Mouse (Mus musculus) urinary bladder, postnatal 14 days (tissue): Measurements from ENCODE around the gene St3gal3.

Experiments
- DNase-seq: peaks from one replicate; pipeline ENCODE4 v3.0.0; 2021; ENCODE audit warnings: low spot score

The St3gal3 gene

DNA sequence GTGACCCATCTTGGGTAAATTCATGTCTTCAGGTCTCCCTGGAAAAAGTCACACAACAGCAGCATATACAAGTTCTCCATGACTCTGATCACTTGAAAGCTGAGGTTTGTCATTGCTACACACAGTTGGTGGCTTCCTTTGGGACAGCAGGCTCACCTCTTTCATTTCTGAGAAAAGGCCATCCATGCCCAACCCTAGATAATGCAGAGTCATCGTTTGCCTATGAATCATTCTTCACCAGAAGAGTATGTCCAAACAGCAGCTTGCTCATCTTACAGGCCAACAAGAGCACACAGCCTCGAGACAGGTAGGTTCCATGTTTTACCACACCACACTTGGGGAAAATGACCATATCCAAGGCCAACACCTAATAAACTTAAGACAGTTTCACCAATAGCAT is 45.9 kb downstream of the St3gal3 start:
- DNase-seq, result no peak

DNA sequence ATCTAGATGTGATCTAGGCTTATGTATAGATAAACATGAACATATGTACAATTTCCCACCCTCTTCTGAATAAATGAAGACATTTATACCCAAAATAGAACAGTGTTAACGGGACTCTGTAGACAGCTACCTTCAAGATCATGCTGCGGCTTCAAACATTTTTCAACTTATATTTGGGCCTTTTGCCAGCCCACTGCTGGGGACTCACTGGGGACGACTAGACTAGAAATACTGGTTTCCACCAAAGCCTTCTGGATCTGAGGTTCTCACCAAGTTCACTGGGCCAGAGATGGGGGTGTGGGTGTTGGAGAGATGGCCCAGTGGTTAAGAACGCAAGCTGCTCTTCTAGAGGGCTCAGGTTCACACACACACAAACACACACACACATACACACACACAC is 49.7 kb downstream of the St3gal3 start:
- peak; percentile 39 for DNase-seq

DNA sequence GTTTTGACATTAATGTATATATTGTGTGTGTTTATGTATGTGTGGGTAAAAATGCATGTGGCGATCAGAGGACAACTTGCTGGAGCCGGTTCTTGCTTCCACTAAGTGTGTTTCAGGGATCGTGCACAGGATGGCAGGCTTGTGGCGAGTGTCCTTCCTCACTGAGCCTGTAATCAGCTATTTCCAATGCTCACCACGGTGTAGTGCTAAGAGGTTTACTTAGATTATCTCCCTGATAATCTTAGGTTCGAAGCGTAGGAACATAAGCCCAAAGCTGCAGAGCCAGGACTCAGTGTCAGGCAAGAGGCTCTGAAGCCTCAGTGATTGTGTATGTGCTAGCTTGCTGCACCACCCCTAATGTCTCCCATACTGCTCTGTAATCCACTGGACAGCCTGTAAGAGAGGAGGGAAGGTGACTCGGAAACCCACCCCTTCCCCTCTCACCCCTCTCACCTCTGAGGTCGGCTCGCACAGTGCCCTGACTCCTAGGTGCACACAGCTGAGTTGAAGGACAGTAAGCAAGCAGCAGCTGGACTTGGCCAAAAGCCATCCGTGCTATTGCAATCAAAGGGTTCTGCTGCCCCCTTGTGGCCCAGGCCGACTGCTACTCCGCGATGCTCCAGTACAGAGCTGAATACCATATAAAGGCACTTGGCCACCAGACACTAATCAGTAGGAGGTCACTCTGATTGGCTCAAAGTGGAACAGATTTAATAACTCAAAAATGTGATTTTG is 51.3 kb downstream of the St3gal3 start:
- DNase-seq, result peak; percentile 95

DNA sequence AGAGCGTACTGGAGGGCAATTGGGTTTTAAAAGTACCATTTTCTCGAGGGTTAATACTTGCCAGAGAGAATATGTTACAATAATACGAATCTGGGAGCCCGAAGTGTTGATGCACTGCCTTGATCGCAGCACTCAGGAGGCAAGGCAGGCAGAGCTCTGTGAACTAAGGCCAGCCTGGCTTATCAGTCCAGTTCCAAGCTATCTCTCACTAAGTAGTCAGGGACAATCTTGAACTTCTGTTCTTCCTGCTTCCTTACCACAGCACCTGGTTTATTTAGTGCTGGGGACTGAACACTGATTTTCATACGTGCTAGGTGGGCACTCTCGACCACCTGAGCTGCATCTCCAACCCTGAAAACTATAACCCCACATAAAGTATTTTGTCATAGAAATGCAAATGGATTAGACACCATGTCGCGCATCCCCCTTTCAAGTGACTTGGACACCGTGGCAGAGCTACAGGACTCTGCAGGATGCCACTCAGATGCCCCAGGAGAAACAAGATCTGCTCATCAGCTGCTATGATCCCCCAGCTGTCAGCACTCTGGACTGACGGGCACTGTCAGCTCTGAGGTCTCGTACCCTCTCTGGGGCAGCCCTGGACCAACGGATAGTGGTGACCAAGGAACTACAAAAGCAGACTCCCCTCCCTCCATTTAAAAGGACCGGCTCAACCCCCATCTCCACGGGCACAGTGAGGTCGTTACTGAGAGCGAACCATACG is 52.9 kb downstream of the St3gal3 start:
- DNase-seq, result no peak

DNA sequence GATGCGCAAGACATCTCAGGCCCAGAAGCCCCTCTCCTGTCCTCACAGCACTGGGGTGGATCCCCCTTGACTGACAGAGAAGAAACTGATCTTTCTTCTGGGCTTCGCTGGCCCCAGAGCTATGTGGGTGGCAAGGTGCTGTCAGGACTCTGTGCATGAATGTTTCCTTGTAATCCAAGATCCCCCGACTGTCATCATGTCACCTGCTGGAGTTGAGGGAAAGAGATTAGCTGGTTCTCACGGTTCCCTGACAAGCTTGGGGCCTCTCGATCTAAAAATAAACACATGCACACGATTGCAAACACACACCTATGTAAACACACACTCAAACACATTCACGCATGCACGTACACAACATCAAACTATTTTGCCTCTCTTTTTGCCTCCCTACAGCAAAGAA is 54.2 kb downstream of the St3gal3 start:
- DNase-seq, result no peak

DNA sequence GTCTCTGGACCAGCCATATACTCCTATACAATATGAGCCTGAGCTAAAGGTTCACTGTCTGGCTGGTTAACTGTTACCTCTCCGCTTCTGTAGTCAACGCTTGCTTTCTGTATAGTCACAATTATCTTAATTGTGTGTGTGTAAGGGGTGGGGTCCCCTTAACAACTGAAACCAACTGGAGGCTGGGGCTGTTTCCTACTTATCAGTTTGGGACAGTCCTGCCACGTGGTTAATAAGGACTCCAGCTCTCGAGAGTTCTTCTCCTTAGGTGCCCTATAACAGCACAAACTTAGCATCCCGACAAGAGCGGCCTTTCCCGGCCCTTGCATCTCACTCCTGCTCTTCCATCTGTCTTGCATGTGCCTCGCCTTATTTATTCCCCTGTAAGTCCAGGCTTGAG is 55.5 kb downstream of the St3gal3 start:
- no peak for DNase-seq

DNA sequence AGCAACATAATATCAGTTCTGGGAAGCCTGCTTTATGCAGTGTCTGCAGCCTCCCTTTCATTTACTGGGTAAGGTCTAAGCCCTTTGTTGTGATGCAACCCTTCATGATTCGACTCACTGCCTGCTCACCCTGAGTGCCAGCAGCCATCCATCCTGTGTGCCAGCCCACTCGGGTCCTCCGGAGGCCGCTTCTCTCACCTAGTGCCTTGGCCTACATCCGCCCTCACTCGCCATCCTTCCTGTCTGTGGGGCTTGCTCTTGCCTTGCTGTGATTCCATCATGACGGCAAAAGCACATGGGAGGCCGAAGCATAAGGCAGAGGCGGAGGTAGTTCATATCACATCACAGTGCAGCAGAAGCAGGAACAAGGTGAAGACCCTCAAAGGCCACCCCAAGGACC is 56.1 kb downstream of the St3gal3 start:
- no peak for DNase-seq

DNA sequence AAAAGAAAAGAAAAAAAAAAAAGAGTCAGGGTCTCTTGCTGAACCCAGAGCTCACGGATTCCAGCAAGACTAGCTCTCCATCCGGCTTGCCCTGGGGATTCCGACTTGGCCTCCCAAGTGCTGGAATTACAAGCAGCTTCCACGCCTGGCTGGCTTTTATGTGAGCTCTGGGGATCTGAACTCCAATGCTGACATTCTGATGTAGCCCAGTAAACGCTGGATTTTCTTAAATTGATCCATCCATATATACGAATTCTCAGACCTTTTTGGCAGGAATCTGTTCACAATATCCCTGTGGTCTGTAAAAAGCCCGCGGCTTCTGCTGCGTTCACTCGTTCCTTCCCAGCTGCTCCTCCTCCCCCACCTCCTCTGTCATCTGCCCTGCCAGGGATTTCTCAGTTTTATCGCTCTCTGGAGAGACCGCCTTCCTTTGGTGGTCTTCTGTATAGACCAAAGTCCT is 57.4 kb downstream of the St3gal3 start:
- no peak for DNase-seq

DNA sequence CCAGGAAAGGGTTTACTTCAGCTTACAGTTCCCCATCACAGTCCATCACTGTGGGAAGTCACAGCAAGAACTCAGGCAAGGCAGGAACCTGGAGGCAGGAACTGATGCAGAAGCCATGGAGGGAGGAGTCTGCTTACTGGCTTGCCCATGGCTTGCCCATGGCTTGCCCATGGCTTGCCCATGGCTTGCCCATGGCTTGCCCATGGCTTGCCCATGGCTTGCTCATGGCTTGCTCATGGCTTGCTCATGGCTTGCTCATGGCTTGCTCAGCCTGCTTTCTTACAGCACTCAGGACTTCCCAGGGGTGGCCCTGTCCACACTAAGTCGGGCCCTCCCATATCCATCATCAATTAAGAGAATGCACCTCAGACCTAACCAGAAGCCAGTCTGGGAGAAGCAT is 58.1 kb downstream of the St3gal3 start:
- DNase-seq, result no peak

DNA sequence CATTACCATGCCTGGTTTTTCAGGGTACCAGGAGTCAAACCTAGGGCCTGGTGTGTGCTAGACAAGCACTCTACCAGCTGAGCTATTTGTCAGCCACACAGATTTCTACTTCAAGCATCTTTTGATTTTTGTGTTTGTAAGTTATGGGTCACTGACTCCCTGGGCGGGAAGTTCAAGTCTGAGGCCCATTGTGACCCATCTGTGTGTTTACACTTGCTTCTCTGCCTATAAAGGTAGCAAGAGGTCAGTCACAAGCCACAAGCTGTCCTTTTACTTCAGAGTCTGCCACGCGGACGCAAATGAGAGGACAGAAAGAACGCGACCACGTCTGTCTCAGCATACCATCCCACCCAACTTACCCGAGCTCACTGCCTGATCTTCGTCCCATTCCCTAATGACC is 59.4 kb downstream of the St3gal3 start:
- no peak for DNase-seq

DNA sequence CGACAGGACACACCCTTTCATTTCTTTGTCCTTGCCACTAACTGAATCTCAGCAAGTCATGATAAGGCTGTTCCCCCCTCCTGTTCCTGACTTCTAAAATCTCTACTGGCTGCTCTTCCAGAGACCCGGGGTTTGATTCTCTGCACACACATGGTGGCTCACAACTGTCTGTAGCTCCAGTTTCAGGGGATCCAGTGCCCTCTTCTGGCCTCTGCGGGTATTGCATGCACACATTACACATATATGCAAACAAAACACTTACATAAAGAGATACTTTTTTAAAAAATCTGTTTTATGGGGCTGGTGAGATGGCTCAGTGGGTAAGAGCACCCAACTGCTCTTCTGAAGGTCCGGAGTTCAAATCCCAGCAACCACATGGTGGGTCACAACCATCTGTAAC is 60.5 kb downstream of the St3gal3 start:
- no peak for DNase-seq

DNA sequence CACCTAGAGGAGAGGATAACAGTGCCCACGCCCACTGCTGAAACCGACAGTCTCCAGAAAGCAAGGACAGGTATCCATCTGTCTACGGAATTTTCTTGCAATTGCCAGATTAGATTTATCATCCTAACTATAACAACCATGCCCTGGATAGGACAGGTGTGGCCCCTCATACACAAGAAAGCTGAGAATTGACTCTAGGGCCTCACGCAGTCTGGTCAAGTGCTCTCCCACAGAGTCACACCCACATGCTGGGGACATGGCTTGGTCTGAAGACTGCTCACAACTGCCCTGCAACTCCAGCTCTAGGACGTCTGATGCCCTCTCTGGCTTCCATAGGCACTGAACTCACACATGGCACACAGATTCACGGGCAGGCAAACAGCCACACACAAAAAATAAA is 61.6 kb downstream of the St3gal3 start:
- no peak for DNase-seq

DNA sequence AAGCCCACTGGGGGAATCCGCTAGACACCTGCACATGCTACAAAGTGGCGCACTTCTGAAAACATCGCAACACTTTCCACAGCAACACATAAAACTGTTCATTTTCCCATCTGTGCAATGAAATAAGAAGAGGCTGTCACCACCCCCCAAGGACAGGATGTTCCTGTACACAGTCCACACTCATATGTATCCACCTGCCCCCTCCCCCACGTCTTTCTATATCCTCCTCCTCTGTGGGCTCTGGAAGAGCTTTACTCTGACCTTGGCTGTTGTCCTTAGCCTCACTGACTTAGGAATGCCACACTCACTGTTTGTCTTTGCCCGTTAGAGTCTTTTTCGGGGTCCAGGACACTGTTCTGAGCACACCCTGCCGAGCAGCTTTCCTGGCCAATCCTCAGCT is 62.8 kb downstream of the St3gal3 start:
- DNase-seq, result no peak

DNA sequence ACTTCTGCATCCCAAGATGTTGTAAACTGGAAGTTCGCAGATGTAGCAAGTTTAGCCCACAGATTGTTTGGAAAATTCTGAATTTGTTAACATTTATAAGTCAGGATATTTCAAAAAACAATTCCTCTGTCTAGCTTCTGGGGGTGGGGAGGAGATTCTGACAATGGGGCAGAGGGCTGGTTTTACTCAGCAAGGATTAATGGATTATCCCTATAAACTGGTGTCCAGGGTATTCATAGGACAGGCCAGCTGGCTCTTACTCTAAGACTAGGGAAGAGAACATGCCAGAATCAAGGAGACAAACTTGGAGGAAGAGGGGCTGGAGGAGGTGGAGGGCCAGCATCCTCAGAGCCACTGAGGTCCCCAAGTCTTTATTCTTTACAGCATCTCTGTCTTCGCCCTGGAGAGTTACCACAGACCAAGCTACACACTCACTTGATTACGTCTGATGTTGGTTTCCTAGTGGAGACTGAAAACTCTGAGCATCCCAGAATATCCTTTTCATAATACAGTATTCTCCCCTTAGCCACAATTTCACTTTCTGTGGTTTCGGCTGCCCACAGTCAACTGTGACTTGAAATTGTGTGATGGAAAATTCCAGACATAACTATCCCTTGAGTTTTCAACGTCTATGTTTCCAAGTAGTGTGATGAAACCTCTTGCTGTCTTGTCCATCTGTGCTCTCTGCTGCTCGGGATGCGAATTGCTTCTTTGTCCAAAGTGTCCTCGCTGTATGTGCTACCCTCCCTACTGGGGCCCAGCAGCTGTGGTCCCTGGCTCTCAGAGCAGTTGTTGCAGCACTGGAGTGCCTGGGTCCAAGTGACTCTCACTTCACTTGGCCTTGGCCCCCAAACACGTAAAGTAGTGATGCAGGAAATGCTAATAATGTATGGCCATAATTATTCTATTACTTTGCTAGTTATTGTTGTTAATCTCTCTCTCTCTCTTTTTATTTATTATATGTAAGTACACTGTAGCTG is 64.2 kb downstream of the St3gal3 start:
- no peak for DNase-seq

DNA sequence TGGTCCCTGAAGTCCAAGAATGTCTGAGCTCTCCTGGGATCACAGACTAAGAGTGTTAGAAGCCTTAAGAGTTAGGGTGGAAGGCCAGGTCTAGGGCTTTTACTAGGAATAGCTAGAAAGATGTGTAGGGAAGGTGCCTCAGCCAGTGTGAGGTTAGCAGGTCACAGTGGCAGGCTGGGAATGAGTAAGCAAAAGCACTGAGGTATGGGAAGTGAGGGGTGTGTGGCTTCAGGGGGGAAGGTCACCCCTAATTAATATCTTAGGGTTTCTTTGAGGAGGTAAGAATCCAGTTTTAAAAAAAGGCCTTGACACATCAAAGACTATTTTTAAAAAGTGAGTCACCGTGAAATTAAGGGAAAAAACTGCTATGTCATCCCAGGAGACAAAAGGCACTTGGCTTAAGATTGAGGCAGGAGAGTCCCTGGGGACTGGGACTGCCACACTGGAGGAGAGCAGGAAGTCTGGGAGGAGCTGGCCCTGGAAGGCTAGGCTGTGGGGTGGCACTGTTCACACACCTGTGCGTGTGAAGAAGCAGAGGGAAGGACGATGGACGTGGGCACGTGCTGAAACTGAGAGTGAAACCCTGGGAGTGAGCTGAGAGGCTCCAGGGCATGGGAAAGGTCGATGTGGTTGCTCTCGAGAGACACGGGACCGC is 72.8 kb downstream of the St3gal3 start:
- no peak for DNase-seq

DNA sequence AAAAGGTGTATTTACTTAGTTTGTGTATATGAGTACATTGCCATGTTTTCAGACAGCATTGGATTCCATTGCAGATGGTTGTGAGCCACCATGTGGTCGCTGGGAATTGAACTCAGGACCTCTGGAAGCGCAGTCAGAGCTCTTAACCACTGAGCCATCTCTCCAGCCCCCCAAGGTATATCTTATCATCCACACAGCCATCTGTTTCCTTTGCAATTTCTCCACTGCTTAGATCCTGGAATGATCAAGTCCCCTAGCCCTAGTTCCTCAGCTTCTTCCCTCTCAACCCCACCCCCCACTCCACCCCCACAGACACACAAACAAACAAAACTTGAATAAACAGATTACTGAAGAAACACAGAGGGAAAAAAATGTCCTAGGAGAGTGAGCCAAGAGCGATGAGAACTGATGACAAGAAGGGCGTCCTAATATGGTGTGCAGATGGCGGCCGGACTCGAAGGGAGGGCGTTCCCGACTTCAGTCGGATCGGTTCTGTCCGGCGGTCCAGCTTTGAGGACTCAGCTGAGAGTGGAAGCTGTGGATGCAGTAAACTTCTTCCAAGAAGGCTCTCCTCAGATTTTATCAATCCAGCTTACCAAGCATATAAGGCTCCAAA is 73.7 kb downstream of the St3gal3 start:
- DNase-seq, result peak; percentile 68

DNA sequence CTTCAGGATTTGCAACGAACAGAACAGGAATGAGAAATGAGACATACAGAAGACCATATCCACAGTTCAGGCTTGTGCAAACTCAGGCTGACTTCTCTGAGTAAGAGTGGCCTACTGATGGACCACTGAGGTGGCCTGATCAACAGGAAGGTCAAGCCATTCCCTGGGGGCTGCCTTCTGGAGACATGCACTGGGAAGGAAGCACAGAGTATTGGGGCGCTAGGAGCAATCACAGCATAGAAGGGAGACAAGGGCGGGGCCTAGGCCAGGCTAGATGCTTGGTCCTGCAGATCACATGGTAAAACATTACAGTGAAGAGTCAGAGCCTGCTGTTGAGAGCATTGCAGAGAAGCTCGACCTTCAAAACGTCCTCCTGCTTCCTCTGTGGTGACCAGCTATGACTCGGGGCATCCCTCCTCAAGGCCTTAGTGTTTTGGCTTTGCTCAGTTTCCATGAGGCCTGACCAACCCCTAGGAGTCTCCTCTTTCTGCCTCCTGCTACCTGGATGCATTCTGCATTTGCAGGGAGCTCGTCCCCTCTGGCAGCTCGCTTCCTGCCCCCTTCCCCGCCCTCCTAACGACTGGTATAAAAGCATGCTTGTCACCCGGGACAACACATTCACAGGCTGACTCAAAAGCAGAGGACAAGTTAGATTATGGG is 74.8 kb downstream of the St3gal3 start:
- DNase-seq, result no peak

DNA sequence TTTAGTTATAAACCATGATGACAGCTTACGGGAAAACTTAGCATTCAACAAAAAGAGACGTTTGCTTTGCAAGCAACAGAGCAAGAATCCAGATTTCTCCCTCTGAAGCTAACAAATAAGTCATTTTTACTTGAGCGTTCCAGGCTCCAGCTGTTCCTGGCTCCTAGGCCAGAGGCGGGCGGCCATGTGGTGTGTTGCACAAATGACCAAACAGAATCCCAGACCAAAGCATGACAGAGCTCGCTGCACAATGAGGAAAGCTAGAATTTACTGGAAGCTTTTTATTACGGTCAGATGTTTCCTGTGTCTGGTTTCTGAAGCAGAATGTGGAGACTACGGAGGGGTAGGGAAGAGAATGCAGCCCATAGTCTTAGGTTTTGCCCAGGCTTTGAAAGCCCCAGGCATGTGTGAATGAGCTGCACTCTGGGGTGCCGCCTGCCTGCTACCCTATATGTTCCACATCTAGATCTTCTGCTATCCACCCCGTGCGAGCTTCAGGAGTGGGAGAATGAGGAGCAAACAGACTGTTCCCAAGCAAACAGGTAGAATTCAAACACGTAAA is 76.5 kb downstream of the St3gal3 start:
- DNase-seq, result peak; percentile 67

DNA sequence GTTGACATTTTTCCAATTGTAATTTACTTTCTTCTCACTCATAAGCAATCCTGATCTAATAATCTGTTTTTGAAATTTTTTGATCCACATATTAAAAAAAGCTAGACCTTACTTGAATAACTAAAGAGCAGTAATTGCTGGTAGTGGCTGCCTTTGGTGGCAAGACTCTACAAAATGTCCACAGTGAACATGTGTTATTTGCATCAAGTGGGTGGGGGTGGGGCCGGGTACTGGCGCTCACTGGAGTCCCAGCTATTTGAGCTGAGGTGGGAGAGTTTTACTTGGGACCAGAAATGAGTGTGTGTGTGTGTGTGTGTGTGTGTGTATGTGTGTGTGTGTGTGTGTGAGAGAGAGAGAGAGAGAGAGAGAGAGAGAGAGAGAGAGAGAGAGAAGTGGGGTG is 77.6 kb downstream of the St3gal3 start:
- no peak for DNase-seq

DNA sequence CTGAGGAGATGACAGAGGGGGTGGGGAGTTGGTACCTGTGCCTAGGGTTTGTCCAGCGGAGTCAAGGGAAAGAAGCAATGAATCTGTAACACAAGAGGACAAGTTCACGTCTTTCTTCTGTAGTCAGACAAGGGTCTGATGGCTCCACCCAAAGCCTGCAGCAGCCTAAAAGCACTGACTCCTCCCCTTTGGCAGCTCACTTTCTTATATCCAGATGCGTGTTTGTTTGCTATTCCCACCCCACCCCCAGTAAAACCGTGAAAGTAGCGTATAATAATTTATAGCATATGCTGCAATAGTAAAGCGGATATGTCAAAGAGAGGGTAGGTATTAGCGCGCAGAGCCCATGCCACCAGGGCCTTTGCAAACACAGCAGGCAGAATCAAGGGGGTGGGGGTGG is 80.1 kb downstream of the St3gal3 start:
- DNase-seq, result no peak

DNA sequence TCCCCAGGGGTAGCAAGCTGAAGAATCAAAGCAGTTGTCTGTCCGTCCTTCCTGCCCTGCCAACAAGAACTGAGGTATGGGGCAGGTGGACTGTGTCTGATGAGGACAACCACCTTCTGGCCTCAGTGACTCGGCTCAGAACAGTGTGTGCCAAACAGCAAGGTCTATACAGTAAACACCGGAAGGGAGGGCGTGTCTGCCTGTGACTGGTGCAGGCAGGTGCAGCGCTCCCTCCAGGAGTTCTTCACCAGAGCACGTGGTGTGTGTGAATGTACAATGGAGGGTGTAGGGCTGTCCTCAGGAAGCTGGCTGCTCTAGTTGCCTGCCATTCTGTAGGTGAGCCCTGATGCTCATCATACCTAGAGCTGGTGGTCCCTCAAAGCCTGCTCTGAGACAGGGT is 80.8 kb downstream of the St3gal3 start:
- DNase-seq, result peak; percentile 34
